Mouse (Mus musculus) hindbrain, embryonic 16.5 days (tissue): ENCODE results near the gene Smdt1. TPM values are rescaled to one million over a fixed set of nuclear protein-coding genes. Genes with fewer than 3 reads are reported as not detected.
A peak's percentile ranks its signal among the peaks of the same experiment; 100 is the strongest.
"Not testable (repeated sequence)": the region's sequence is repeated elsewhere in the genome, so short reads cannot be mapped to it uniquely, and the experiment has no call there.

ENCODE experiments used
- ATAC-seq: fragments of 200-750 bp; cut with Nextera tagmentation; 2 replicates; pipeline ENCODE4 v1.8.0; 2017; ENCODE audit warnings: moderate TSS enrichment, moderate library complexity
- H3K27ac ChIP-seq: fragments of 300-500 bp; sonication (generic); 2 replicates; pipeline ENCODE4 v1.5.1; 2014; ENCODE audit warnings: low read depth, mild to moderate bottlenecking, control low read depth, low read length, moderate library complexity
- H3K27me3 ChIP-seq: fragments of 300-500 bp; sonication (generic); replicated peaks from 2 replicates; pipeline ENCODE4 v1.6.1; 2014; ENCODE audit warnings: low read length; ENCODE audit not compliant: control insufficient read depth, insufficient read depth
- H3K36me3 ChIP-seq: fragments of 300-500 bp; sonication (generic); 2 replicates; pipeline ENCODE4 v1.6.1; 2014; ENCODE audit warnings: mild to moderate bottlenecking, low read length, moderate library complexity, mixed read lengths; ENCODE audit not compliant: control insufficient read depth, insufficient read depth
- H3K4me1 ChIP-seq: fragments of 300-500 bp; sonication (generic); 2 replicates; pipeline ENCODE4 v1.6.1; 2014; ENCODE audit warnings: low read depth, low read length; ENCODE audit not compliant: control insufficient read depth, insufficient read depth
- H3K4me2 ChIP-seq: fragments of 300-500 bp; sonication (generic); 2 replicates; pipeline ENCODE4 v1.6.1; 2014; ENCODE audit warnings: mild to moderate bottlenecking, low read length, control low read depth, moderate library complexity
- H3K4me3 ChIP-seq: fragments of 300-500 bp; sonication (generic); 2 replicates; pipeline ENCODE4 v1.5.1; 2014; ENCODE audit warnings: mild to moderate bottlenecking, low read length, control low read depth, moderate library complexity
- H3K9ac ChIP-seq: fragments of 300-500 bp; sonication (generic); 2 replicates; pipeline ENCODE4 v1.6.1; 2014; ENCODE audit warnings: low read depth, mild to moderate bottlenecking, control low read depth, low read length, moderate library complexity
- H3K9me3 ChIP-seq: fragments of 300-500 bp; sonication (generic); 2 replicates; pipeline ENCODE4 v1.6.1; 2014; ENCODE audit warnings: mild to moderate bottlenecking, low read length, moderate library complexity; ENCODE audit not compliant: control insufficient read depth
- WGBS: fragments of 180-500 bp; shearing (Covaris S2); extraction: QIAGEN DNeasy Blood & Tissue Kit; methylation state at CpG from one replicate; pipeline ENCODE4 v1.1.7; 2014; 5-methylcytosine and 5-hydroxymethylcytosine counted together
- polyA plus RNA-seq: library from polyadenylated mRNA; unstranded; fragments of >200 nt; fragmentation: Nextera tagmentation; extraction: Ambion mirVana; gene quantifications from 2 replicates; pipeline ENCODE4 v1.2.1, GENCODE M21; 2015

The Smdt1 gene
- polyA plus RNA-seq, 1 experiment from 2014 or later: 397 TPM

DNA sequence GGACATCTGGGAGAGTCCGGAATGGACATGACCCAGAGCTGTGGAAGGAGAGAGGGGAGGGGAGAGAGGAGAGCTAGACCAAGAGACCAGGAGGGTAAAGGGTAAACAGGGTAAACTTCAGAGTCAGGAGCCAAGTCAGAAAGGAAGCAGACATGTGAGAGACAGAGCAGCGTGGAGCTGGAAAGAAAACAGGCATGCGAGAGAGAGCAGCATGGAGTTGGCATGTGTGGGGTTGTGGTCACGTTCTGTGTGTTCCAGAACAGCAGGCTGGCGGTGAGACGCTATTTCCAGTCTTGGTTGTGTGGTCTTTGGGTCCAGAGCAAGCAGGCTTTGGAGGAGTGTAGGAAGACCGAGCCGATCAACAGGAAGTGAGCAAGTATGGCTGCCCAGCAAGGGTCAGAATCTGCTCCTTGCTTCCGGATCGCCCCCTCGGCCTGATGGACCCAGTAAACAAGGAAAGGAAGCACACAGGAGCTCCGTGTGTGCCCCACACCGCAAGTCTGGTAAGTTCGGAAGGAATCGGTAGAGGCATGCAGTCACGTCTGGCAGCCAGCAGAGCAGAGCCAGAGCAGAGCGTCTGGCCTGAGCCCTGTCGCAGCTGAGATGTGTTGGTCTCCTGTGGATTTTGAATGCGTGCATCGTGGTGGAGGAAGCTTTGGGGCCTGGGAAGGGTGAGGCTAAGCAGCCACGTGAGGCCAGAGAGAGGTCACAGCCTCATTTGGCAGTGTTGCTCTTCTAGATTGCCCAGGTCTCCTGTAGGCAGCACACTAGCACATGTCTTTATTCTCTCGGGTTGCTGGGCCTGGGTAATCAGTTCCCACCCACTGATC, 19.9 kb downstream of the Smdt1 start:
- no peak for ATAC-seq
- Histone ChIP-seq H3K9ac (peak overlapping the region; percentile 17; the same call in 1 of the 2 replicates), H3K9me3 (no peaks in the 10 kb centered on the region), H3K4me3 (no peak overlapping the region), H3K36me3 (no peaks in the 10 kb centered on the region), H3K27ac (no peak overlapping the region), H3K4me1 (peaks cover 5% of the 10 kb centered on the region), H3K4me2 (no peak overlapping the region), H3K27me3 (no peaks in the 10 kb centered on the region)
- 62% methylated on average over 22 of the region's 22 CpGs for WGBS

DNA sequence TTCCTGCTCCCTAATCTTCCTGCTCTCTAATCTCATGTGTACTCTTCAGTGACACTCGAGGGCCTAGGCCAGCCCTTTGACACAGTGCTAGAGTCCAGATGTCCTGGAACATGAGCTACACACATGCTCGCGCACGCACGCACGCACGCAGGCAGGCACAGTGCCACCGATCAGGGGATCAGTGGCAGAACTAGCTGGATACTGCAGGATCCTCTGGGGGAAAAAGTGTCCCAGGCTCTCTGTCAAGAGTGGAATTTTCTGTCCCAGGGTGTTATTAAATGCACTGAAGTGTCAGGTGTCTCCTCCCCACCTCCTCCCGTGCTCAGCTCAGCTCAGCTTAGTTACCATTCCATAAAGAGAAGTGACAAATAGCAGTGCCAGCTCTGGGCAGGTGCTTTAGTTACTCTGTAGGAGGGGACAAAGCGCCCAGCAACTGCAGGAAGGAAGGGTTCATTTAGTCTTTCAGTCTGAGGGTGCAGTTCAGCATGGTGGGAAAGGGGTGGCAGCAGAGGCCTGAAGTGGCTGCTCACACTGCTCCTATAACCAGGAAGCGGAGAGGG, 22.8 kb downstream of the Smdt1 start:
- H3K4me3 ChIP-seq: no peak overlapping the region
- no peaks in the 10 kb centered on the region for H3K9me3 ChIP-seq
- H3K9ac ChIP-seq: no peak overlapping the region
- H3K4me1 ChIP-seq: no peaks in the 10 kb centered on the region
- H3K36me3 ChIP-seq: no peaks in the 10 kb centered on the region
- 76% methylated on average over 11 of the region's 11 CpGs for WGBS
- no peak for ATAC-seq
- no peak overlapping the region for H3K27ac ChIP-seq
- no peak overlapping the region for H3K4me2 ChIP-seq
- no peaks in the 10 kb centered on the region for H3K27me3 ChIP-seq

GRCm38 (mm10) chr15:82362234-82362633, 23.5 kb downstream of the Smdt1 start:
- Histone ChIP-seq H3K4me3 (no peak overlapping the region), H3K27me3 (no peaks in the 10 kb centered on the region), H3K36me3 (no peaks in the 10 kb centered on the region), H3K9me3 (no peaks in the 10 kb centered on the region), H3K27ac (no peak overlapping the region), H3K4me2 (no peak overlapping the region), H3K9ac (no peak overlapping the region), H3K4me1 (no peaks in the 10 kb centered on the region)
- 83% methylated on average over 3 of the region's 4 CpGs for whole genome bisulfite sequencing
- ATAC-seq: no peak

DNA sequence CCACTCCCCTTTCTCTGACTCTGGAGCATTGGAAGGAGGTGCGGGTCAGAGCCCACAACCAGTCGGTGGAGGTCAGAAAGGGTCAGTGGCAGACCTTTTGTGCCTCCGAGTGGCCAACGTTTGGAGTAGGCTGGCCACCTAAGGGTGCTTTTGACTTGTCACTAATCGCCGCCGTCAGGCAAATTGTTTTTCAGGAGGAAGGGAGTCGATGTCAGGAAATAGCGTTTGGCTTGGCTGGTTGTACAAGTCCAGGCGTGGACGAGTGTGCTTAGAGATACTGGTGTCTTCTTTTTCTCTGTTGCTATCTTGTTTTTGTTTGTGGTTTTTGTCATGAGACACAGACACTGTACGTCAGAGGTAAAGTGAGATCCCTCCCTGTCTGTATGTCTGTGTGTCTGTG, 25.0 kb downstream of the Smdt1 start:
- not testable (repeated sequence) for H3K9me3 ChIP-seq, ATAC-seq, H3K4me2 ChIP-seq, H3K27me3 ChIP-seq, H3K9ac ChIP-seq, H3K4me3 ChIP-seq, H3K27ac ChIP-seq, H3K36me3 ChIP-seq, H3K4me1 ChIP-seq
- WGBS: 79% methylated on average over 7 of the region's 12 CpGs

DNA sequence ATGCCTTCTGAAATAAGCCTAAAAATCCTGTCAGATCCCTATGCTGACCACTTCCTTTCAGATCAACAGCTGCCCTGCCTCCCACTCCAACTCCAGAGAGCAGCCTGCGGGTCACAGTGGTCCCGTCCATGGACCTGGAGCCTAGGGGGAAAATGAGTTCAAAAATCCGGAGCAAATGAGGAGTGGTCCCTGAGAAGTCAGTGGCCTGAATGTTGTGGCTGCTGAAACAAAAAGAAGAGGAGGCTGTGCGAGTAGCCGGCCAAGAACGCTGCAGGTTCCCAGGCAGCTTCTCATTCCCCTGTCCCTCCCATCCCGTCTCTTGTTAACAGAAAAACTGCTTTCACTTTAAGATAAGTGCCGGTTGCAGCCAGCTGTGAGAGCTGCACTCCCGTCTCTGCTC, 25.8 kb downstream of the Smdt1 start:
- H3K4me1 ChIP-seq, H3K27me3 ChIP-seq, H3K4me3 ChIP-seq, H3K36me3 ChIP-seq, ATAC-seq, H3K9me3 ChIP-seq, H3K9ac ChIP-seq, H3K4me2 ChIP-seq, H3K27ac ChIP-seq: not testable (repeated sequence)
- WGBS: 21% methylated on average over 6 of the region's 9 CpGs

- WGBS: 92% methylated on average over 4 of the region's 4 CpGs
- Histone ChIP-seq H3K4me1 (no peaks in the 10 kb centered on the region), H3K36me3 (no peaks in the 10 kb centered on the region), H3K4me3 (no peak overlapping the region), H3K4me2 (no peak overlapping the region), H3K9me3 (no peaks in the 10 kb centered on the region), H3K9ac (no peak overlapping the region), H3K27ac (no peak overlapping the region), H3K27me3 (no peaks in the 10 kb centered on the region)
- no peak for ATAC-seq
Observed at GRCm38 (mm10) chr15:82368146-82368545, 29.4 kb downstream of the Smdt1 start.

DNA sequence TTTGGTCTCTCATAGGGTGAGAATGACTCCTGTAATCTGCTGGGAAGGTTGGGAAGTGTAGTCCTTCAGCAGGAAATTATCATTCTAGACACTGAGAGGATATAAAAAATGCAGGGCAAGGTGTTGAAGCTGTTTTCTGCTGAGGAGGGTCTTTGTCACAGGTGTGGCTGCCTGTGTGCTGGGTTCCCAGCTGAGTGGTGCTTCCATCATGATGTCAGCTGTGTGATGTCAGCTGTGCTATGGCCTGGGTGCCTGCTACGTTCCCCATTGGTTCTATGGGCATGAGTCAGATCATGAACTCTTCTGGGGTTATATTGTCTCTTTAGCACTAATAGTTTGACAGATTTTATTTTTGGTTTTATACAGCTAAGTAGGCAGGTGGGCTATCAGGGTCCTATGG, 30.1 kb downstream of the Smdt1 start:
- no peak for ATAC-seq
- no peaks in the 10 kb centered on the region for H3K36me3 ChIP-seq
- no peak overlapping the region for H3K9ac ChIP-seq
- 86% methylated on average over 1 of the region's 1 CpGs for WGBS
- no peak overlapping the region for H3K4me2 ChIP-seq
- no peak overlapping the region for H3K27ac ChIP-seq
- no peak overlapping the region for H3K4me3 ChIP-seq
- H3K4me1 ChIP-seq: no peaks in the 10 kb centered on the region
- no peaks in the 10 kb centered on the region for H3K9me3 ChIP-seq
- no peaks in the 10 kb centered on the region for H3K27me3 ChIP-seq

DNA sequence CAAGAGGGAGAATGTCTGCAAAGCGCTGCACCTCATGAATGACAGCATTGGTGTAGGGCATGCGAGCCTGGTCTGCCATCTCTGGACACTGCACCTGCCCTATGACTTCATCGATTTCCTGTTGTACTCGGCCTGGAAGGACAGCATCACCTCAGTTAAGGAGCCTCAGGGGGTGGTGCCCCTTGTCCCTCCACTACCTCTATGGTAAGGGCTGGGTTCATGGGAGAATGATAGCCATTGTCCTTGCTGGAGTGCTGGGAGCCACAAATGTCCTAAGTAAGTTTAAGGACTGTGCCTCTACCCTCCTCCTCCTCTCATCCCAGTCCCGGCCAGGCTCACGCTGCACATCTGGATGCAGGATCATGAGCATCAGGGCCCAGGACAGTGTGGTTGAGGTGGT, 33.7 kb downstream of the Smdt1 start:
- Histone ChIP-seq H3K27me3 (no peaks in the 10 kb centered on the region), H3K9me3 (no peaks in the 10 kb centered on the region), H3K27ac (no peak overlapping the region), H3K4me2 (no peak overlapping the region), H3K4me1 (no peaks in the 10 kb centered on the region; the same call in 1 of the 2 replicates), H3K4me3 (no peak overlapping the region), H3K36me3 (no peaks in the 10 kb centered on the region), H3K9ac (no peak overlapping the region)
- 92% methylated on average over 6 of the region's 6 CpGs for WGBS
- ATAC-seq: no peak

DNA sequence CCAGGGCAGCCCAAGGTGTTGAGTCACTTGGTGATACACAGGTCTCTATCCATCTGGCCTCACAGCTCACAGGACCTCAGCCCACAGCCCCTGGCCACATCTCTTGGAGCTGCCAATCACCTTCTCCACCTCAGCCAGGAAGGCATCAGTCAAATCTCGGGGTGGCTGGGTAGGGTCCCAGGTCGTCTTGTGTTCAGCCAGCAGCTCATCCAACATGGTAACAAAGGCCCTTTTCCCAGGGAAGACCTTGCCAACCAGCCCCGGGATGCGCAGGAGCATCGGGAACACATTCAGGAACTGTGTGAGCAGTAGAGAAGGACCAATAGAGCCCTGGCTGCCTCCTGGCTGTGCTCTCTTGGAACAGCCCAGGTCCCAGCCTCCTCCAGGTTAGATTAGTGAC, 34.2 kb downstream of the Smdt1 start:
- H3K4me2 ChIP-seq: no peak overlapping the region
- no peaks in the 10 kb centered on the region for H3K9me3 ChIP-seq
- H3K4me1 ChIP-seq: no peaks in the 10 kb centered on the region; the same call in 1 of the 2 replicates
- no peaks in the 10 kb centered on the region for H3K36me3 ChIP-seq
- 91% methylated on average over 5 of the region's 5 CpGs for WGBS
- no peaks in the 10 kb centered on the region for H3K27me3 ChIP-seq
- H3K4me3 ChIP-seq: no peak overlapping the region
- ATAC-seq: no peak
- no peak overlapping the region for H3K27ac ChIP-seq
- H3K9ac ChIP-seq: no peak overlapping the region
